Mouse (Mus musculus) hindbrain, postnatal 0 days (tissue): ENCODE results near the gene Clk1. TPM values are rescaled to one million over a fixed set of nuclear protein-coding genes. Genes with fewer than 3 reads are reported as not detected.
A peak's percentile ranks its signal among the peaks of the same experiment; 100 is the strongest.

ENCODE experiments used
- ATAC-seq: fragments of 200-750 bp; cut with Nextera tagmentation; 2 replicates; pipeline ENCODE4 v1.8.0; 2017; ENCODE audit warnings: mild to moderate bottlenecking, moderate TSS enrichment, moderate library complexity
- DNase-seq: peaks from one replicate; pipeline ENCODE4 v3.0.0-alpha.2; 2015; ENCODE audit warnings: low spot score
- H3K27ac ChIP-seq: fragments of 300-500 bp; sonication (generic); 2 replicates; pipeline ENCODE4 v1.5.1; 2014; ENCODE audit warnings: mild to moderate bottlenecking
- H3K27me3 ChIP-seq: fragments of 300-500 bp; sonication (generic); 2 replicates; pipeline ENCODE4 v1.6.1; 2014; ENCODE audit warnings: low read length, mixed read lengths; ENCODE audit not compliant: insufficient read depth
- H3K36me3 ChIP-seq: fragments of 300-500 bp; sonication (generic); 2 replicates; pipeline ENCODE4 v1.6.1; 2014; ENCODE audit warnings: low read length, mixed read lengths; ENCODE audit not compliant: insufficient read depth
- H3K4me1 ChIP-seq: fragments of 300-500 bp; sonication (generic); 2 replicates; pipeline ENCODE4 v1.6.1; 2014; ENCODE audit warnings: antibody characterized with exemption, low read length, mixed read lengths; ENCODE audit not compliant: insufficient read depth
- H3K4me2 ChIP-seq: fragments of 300-500 bp; sonication (generic); 2 replicates; pipeline ENCODE4 v1.6.1; 2014; ENCODE audit warnings: low read depth, mild to moderate bottlenecking, low read length, moderate library complexity, mixed read lengths
- H3K4me3 ChIP-seq: fragments of 300-500 bp; sonication (generic); 2 replicates; pipeline ENCODE4 v1.5.1; 2014; ENCODE audit warnings: low read length
- H3K9ac ChIP-seq: fragments of 300-500 bp; sonication (generic); replicated peaks from 2 replicates; pipeline ENCODE4 v1.6.1; 2014; ENCODE audit warnings: mild to moderate bottlenecking, low read length, moderate library complexity, mixed read lengths
- H3K9me3 ChIP-seq: fragments of 300-500 bp; sonication (generic); 2 replicates; pipeline ENCODE4 v1.6.1; 2016; ENCODE audit warnings: low read length, mixed read lengths
- CTCF ChIP-seq: IDR thresholded peaks from 2 replicates; pipeline ENCODE4 v1.5.1; 2016; ENCODE audit warnings: antibody characterized with exemption, control low read depth, low read depth
- WGBS: fragments of 180-500 bp; shearing (Covaris S2); extraction: QIAGEN DNeasy Blood & Tissue Kit; methylation state at CpG from one replicate; pipeline ENCODE4 v1.1.7; 2014; 5-methylcytosine and 5-hydroxymethylcytosine counted together
- polyA plus RNA-seq: library from polyadenylated mRNA; unstranded; fragments of >200 nt; fragmentation: Nextera tagmentation; extraction: Ambion mirVana; gene quantifications from 2 replicates; pipeline ENCODE4 v1.2.1, GENCODE M21; 2015
- total RNA-seq: library from RNA; depleted of rRNA; stranded (reverse); fragments of >200 nt; gene quantifications from 2 replicates; pipeline ENCODE4 v1.2.3, GENCODE M21; 2014; rRNA removed

Gene Clk1
- 60.2 and 60.7 TPM in 2 replicates for total RNA-seq
- polyA plus RNA-seq, result 109 and 130 TPM in 2 replicates

- no peak for TF ChIP-seq CTCF
- H3K9me3 ChIP-seq, result no peaks in the 10 kb centered on the region
- H3K4me2 ChIP-seq, result peak within 1 kb of the TSS; percentile 72
- H3K4me3 ChIP-seq, result peak within 1 kb of the TSS; percentile 68
- under 1% methylated on average over 79 of the region's 79 CpGs for WGBS
- no peaks in the 10 kb centered on the region for H3K27me3 ChIP-seq
- peak within 1 kb of the TSS; percentile 99 for H3K27ac ChIP-seq
- peaks cover 3% of the 10 kb centered on the region; the same call in 1 of the 2 replicates for H3K4me1 ChIP-seq
- H3K36me3 ChIP-seq, result peaks cover 17% of the 10 kb centered on the region
- H3K9ac ChIP-seq, result peak within 1 kb of the TSS; percentile 99
- peak; percentile 96 for DNase-seq
- ATAC-seq, result peak; percentile 96
These were observed at the start of gene Clk1 for GRCm38 (mm10) chr1:58423371-58424248. Clk1 (minus strand) TSS chr1:58424066.

- DNase-seq, result no peak
- no peak for TF ChIP-seq CTCF
- 84% methylated on average over 4 of the region's 4 CpGs for WGBS
- no peak for ATAC-seq
- Histone ChIP-seq H3K36me3 (peaks cover 56% of the 10 kb centered on the region), H3K27ac (no peak overlapping the region), H3K4me1 (no peaks in the 10 kb centered on the region), H3K27me3 (no peaks in the 10 kb centered on the region), H3K9me3 (no peaks in the 10 kb centered on the region), H3K9ac (no peak overlapping the region), H3K4me3 (no peak overlapping the region), H3K4me2 (no peak overlapping the region)
These were observed 41.7 kb upstream of the Clk1 start for GRCm38 (mm10) chr1:58465561-58465960.

GRCm38 (mm10) chr1:58465042-58465441, 41.2 kb upstream of the Clk1 start:
- no peak for ATAC-seq
- Histone ChIP-seq H3K27me3 (no peaks in the 10 kb centered on the region), H3K9me3 (no peaks in the 10 kb centered on the region), H3K4me2 (no peak overlapping the region), H3K4me1 (no peaks in the 10 kb centered on the region), H3K36me3 (peaks cover 57% of the 10 kb centered on the region), H3K9ac (no peak overlapping the region), H3K4me3 (no peak overlapping the region), H3K27ac (no peak overlapping the region)
- 94% methylated on average over 4 of the region's 4 CpGs for WGBS
- DNase-seq, result no peak
- no peak for TF ChIP-seq CTCF

DNA sequence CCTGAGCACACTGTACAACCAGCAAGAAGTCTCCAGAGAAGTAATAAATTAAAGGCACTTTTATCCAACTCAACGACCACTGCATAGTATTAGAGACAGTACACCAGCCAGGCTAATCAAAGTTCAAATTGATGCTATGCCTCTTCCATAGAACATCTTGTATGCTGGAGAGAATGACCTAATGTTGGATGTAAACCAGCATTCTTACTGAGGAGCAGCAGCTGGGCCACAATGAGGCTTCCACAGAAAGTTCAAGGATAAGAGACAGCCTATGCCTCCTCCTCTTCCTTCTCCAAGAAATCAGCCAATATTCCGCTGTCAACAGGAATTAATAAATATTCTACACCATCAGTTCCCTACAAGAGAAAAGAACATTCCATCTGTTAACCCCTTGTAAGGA, 40.1 kb upstream of the Clk1 start:
- H3K27ac ChIP-seq, result no peak overlapping the region
- no peaks in the 10 kb centered on the region for H3K4me1 ChIP-seq
- no peak overlapping the region for H3K9ac ChIP-seq
- no peak overlapping the region for H3K4me2 ChIP-seq
- no peaks in the 10 kb centered on the region for H3K27me3 ChIP-seq
- 86% methylated on average over 2 of the region's 2 CpGs for WGBS
- no peaks in the 10 kb centered on the region for H3K9me3 ChIP-seq
- no peak for ATAC-seq
- TF ChIP-seq CTCF, result no peak
- no peak for DNase-seq
- no peak overlapping the region for H3K4me3 ChIP-seq
- peaks cover 50% of the 10 kb centered on the region for H3K36me3 ChIP-seq

- Histone ChIP-seq H3K4me3 (no peak overlapping the region), H3K4me1 (no peaks in the 10 kb centered on the region), H3K4me2 (no peak overlapping the region), H3K36me3 (peaks cover 59% of the 10 kb centered on the region), H3K9me3 (no peaks in the 10 kb centered on the region), H3K27ac (no peak overlapping the region), H3K9ac (no peak overlapping the region), H3K27me3 (no peaks in the 10 kb centered on the region)
- no peak for TF ChIP-seq CTCF
- no peak for DNase-seq
- WGBS, result 98% methylated on average over 3 of the region's 3 CpGs
- no peak for ATAC-seq
These were observed 36.7 kb upstream of the Clk1 start for GRCm38 (mm10) chr1:58460566-58460965.

DNA sequence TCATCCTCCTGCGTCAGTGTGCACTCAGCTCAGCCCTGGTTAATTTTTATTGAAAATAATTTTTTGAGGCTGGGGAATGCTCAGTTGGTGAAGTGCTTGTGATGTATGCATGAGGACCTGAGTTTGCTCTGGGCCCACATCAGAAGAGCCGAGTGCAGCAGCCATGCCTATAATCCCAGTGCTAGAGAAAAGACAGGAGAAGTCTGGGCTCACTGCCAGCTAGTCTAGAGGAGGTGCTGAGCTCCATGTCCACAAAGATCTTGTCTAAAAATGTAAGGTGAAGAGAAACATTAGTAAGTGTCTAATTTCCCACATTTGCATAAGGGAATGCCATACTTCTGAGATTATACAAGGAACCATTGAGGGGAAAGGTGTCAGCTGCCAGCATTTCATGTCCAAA, 35.0 kb upstream of the Clk1 start:
- H3K4me2 ChIP-seq, result no peak overlapping the region
- no peak overlapping the region for H3K9ac ChIP-seq
- peaks cover 56% of the 10 kb centered on the region for H3K36me3 ChIP-seq
- no peak overlapping the region for H3K4me3 ChIP-seq
- H3K27me3 ChIP-seq, result no peaks in the 10 kb centered on the region
- TF ChIP-seq CTCF, result no peak
- H3K9me3 ChIP-seq, result no peaks in the 10 kb centered on the region
- H3K4me1 ChIP-seq, result no peaks in the 10 kb centered on the region
- no peak overlapping the region for H3K27ac ChIP-seq
- DNase-seq (peak; percentile 15), ATAC-seq (no peak)
- 72% methylated on average over 2 of the region's 2 CpGs for WGBS

GRCm38 (mm10) chr1:58458175-58458574, 34.3 kb upstream of the Clk1 start:
- Histone ChIP-seq H3K36me3 (peaks cover 54% of the 10 kb centered on the region), H3K27me3 (no peaks in the 10 kb centered on the region), H3K27ac (no peak overlapping the region), H3K4me3 (no peak overlapping the region), H3K9me3 (no peaks in the 10 kb centered on the region), H3K4me2 (no peak overlapping the region), H3K4me1 (no peaks in the 10 kb centered on the region), H3K9ac (no peak overlapping the region)
- DNase-seq (no peak), ATAC-seq (no peak)
- 95% methylated on average over 5 of the region's 5 CpGs for WGBS
- no peak for TF ChIP-seq CTCF
